Mouse (Mus musculus): ENCODE measurements around the gene Scarf1. TPM values are rescaled to one million over a fixed set of nuclear protein-coding genes. Genes with fewer than 3 reads are reported as not detected.

Gene Scarf1
- polyA plus RNA-seq, 3 experiments from 2014 or later = 0.18 to 0.93 (median 0.28) TPM

- ATAC-seq = no peak
Observed at GRCm38 (mm10) chr11:75512301-75513018, 880 bp upstream of the Scarf1 start.

GRCm38 (mm10) chr11:75515186-75515585, 1.8 kb downstream of the Scarf1 start:
- no peak for ATAC-seq

GRCm38 (mm10) chr11:75519834-75520633, 6.7 kb downstream of the Scarf1 start:
- no peak for ATAC-seq

- no peak for ATAC-seq
Observed at GRCm38 (mm10) chr11:75521609-75522008, 8.3 kb downstream of the Scarf1 start.

GRCm38 (mm10) chr11:75522793-75523192, 9.5 kb downstream of the Scarf1 start:
- no peak for ATAC-seq

- no peak for ATAC-seq
Observed at GRCm38 (mm10) chr11:75525531-75526125, 12.3 kb downstream of the Scarf1 start.

GRCm38 (mm10) chr11:75526943-75527342, 13.6 kb downstream of the Scarf1 start:
- no peak for ATAC-seq

- no peak for ATAC-seq
Observed at GRCm38 (mm10) chr11:75529771-75530170, 16.4 kb downstream of the Scarf1 start.

GRCm38 (mm10) chr11:75530325-75530724, 17.0 kb downstream of the Scarf1 start:
- peak; percentile 33 for ATAC-seq

GRCm38 (mm10) chr11:75530845-75531373, 17.6 kb downstream of the Scarf1 start:
- ATAC-seq = peak; percentile 7

- peak; percentile 71 for ATAC-seq
Observed at GRCm38 (mm10) chr11:75531469-75532242, 18.3 kb downstream of the Scarf1 start, which contains the start of gene Slc43a2. Slc43a2 (plus strand) TSS chr11:75531694.

GRCm38 (mm10) chr11:75532340-75533277, 19.3 kb downstream of the Scarf1 start:
- peak; percentile 42 for ATAC-seq

- ATAC-seq = no peak
Observed at GRCm38 (mm10) chr11:75533314-75534015, 20.1 kb downstream of the Scarf1 start.

GRCm38 (mm10) chr11:75534286-75535033, 21.1 kb downstream of the Scarf1 start:
- no peak for ATAC-seq

- no peak for ATAC-seq
Observed at GRCm38 (mm10) chr11:75535106-75535795, 21.9 kb downstream of the Scarf1 start.

GRCm38 (mm10) chr11:75536255-75537024, 23.1 kb downstream of the Scarf1 start:
- ATAC-seq = no peak

- ATAC-seq = no peak
Observed at GRCm38 (mm10) chr11:75537025-75537414, 23.7 kb downstream of the Scarf1 start.

GRCm38 (mm10) chr11:75537491-75538183, 24.3 kb downstream of the Scarf1 start:
- peak; percentile 33 for ATAC-seq
